ENCODE assay signal across 18 mouse cellular contexts in genomic region chr13:48577836-48578235, GRCm38 (mm10). TPM values are rescaled to one million over a fixed set of nuclear protein-coding genes. Genes with fewer than 3 reads are reported as not detected.
DNase-seq lines count a peak whose midpoint lies in the region; ATAC-seq lines count a peak whose summit lies in the region.
"Had no signal": no experiment of that assay in that cellular context is flagged by ENCODE, and none has a peak within 500 bp of the region (broad histone marks: within the 10 kb centered on the region; RNA-seq: fewer than 3 reads in every experiment).

No protein-coding gene starts in this region.

- no peaks in the 10 kb centered on the region for H3K9me3 ChIP-seq in heart, embryonic 11.5 days (replicated peaks; ENCODE audit: control insufficient read depth, low read length)
- H3K9me3 ChIP-seq in heart, embryonic 15.5 days (replicated peaks) = no peaks in the 10 kb centered on the region
- H3K9me3 ChIP-seq in lung, embryonic 15.5 days = no peaks in the 10 kb centered on the region
- H3K9me3 ChIP-seq: embryonic facial prominence, embryonic 10.5 days; forebrain, embryonic 13.5 days; hindbrain, embryonic 12.5 days had no signal

- H3K27ac ChIP-seq in heart, embryonic 11.5 days (ENCODE audit: low read depth, low read length) = no peak overlapping the region
- H3K27ac ChIP-seq in heart, embryonic 15.5 days = no peak overlapping the region; the same call in 1 of the 2 replicates
- H3K27ac ChIP-seq in lung, embryonic 15.5 days = 0 out of 2 replicates have a peak overlapping the region, but pooled peaks have one; percentile 46
- H3K27ac ChIP-seq: embryonic facial prominence, embryonic 10.5 days; forebrain, embryonic 13.5 days; hindbrain, embryonic 12.5 days had no signal

- peaks cover 16% of the 10 kb centered on the region for H3K4me1 ChIP-seq in heart, embryonic 11.5 days (ENCODE audit: control insufficient read depth, insufficient read depth, low read length)
- peaks cover 33% of the 10 kb centered on the region for H3K4me1 ChIP-seq in heart, embryonic 15.5 days (replicated peaks)
- peaks cover 35% of the 10 kb centered on the region for H3K4me1 ChIP-seq in lung, embryonic 15.5 days

- no peak for ATAC-seq in heart, embryonic 11.5 days (replicated peaks; ENCODE audit: insufficient number of reproducible peaks, low FRiP score, low TSS enrichment)
- no peak for ATAC-seq in heart, embryonic 15.5 days (replicated peaks; ENCODE audit: insufficient number of reproducible peaks, insufficient read depth, low FRiP score, low read depth)
- no peak for ATAC-seq in lung, embryonic 15.5 days (ENCODE audit: borderline replicate concordance, extremely low read depth, low FRiP score, low TSS enrichment)
- ATAC-seq: forebrain, embryonic 13.5 days; forebrain, postnatal 0 days; hindbrain, embryonic 16.5 days; inflammation-experienced regulatory T-cells, adult 6 months; intestine, postnatal 0 days had no signal

- H3K9ac ChIP-seq in heart, embryonic 11.5 days (ENCODE audit: low read depth, low read length) = no peak overlapping the region
- no peak overlapping the region for H3K9ac ChIP-seq in heart, embryonic 15.5 days
- no peak overlapping the region for H3K9ac ChIP-seq in lung, embryonic 15.5 days
- H3K9ac ChIP-seq: forebrain, embryonic 13.5 days; forebrain, postnatal 0 days; hindbrain, embryonic 12.5 days had no signal

- H3K4me2 ChIP-seq in heart, embryonic 11.5 days = peak overlapping the region; percentile 34
- H3K4me2 ChIP-seq in heart, embryonic 15.5 days = peak overlapping the region; percentile 18; the same call in 1 of the 2 replicates
- no peak overlapping the region for H3K4me2 ChIP-seq in lung, embryonic 15.5 days
- H3K4me2 ChIP-seq: forebrain, embryonic 13.5 days; hindbrain, embryonic 12.5 days had no signal

- no peak overlapping the region for H3K4me3 ChIP-seq in heart, embryonic 11.5 days (ENCODE audit: low read depth, low read length)
- H3K4me3 ChIP-seq in heart, embryonic 15.5 days = no peak overlapping the region
- H3K4me3 ChIP-seq in lung, embryonic 15.5 days = no peak overlapping the region
- H3K4me3 ChIP-seq: embryonic facial prominence, embryonic 10.5 days; forebrain, embryonic 13.5 days; hindbrain, embryonic 12.5 days had no signal

- DNase-seq in heart, postnatal 25 days (ENCODE audit: low spot score) = no peak
- DNase-seq in heart, postnatal 14 days = no peak
- no peak for DNase-seq in lung, postnatal 14 days
- no peak for DNase-seq in adrenal gland, postnatal 25 days
- DNase-seq: adrenal gland, adult 2 months; adrenal gland, postnatal 36 days; cerebellum, adult 2 months; forebrain, postnatal 0 days; gastrocnemius, postnatal 14 days had no signal

- no peaks in the 10 kb centered on the region for H3K36me3 ChIP-seq in heart, embryonic 11.5 days (ENCODE audit: control insufficient read depth, insufficient read depth, low read length)
- no peaks in the 10 kb centered on the region for H3K36me3 ChIP-seq in heart, embryonic 15.5 days
- H3K36me3 ChIP-seq in lung, embryonic 15.5 days = no peaks in the 10 kb centered on the region

- no peaks in the 10 kb centered on the region; the same call in 1 of the 2 replicates for H3K27me3 ChIP-seq in heart, embryonic 11.5 days (ENCODE audit: control insufficient read depth, insufficient read depth, low read length)
- H3K27me3 ChIP-seq in heart, embryonic 15.5 days = no peaks in the 10 kb centered on the region
- H3K27me3 ChIP-seq in lung, embryonic 15.5 days = no peaks in the 10 kb centered on the region
- H3K27me3 ChIP-seq: forebrain, embryonic 13.5 days; hindbrain, embryonic 12.5 days had no signal

- 29% methylated on average over 11 of the region's 11 CpGs for WGBS in heart, embryonic 11.5 days (ENCODE audit: insufficient replicate concordance)
- WGBS in heart, embryonic 15.5 days = 29% methylated on average over 11 of the region's 11 CpGs
- 40% methylated on average over 11 of the region's 11 CpGs for WGBS in lung, embryonic 15.5 days

- intact Hi-C loops in heart, postnatal 25 days (cut with DNase I) = no loop called here
- intact Hi-C loops in heart, postnatal 14 days (cut with DNase I) = no loop called here

RNA-seq across cellular contexts. Expression of gene Ptpdc1, which starts 47.6 kb away (rescaled TPM):
- polyA plus RNA-seq in heart, embryonic 11.5 days (2014; fragmentation: Nextera tagmentation; extraction: Ambion mirVana) = 5.6 and 6.4 TPM in 2 replicates
- total RNA-seq in heart, postnatal 25 days (2021) = 1 to 10 TPM; 4.6 to 6.0 TPM
- polyA plus RNA-seq in heart, embryonic 15.5 days (2015; fragmentation: Nextera tagmentation; extraction: Ambion mirVana) = 4.6 and 7.4 TPM in 2 replicates
- 1 to 10 TPM; 5.7 to 6.3 TPM for total RNA-seq in heart, postnatal 14 days (2021)
- 9.4 and 10.3 TPM in 2 replicates for polyA plus RNA-seq in lung, embryonic 15.5 days (2015; fragmentation: Nextera tagmentation; extraction: Ambion mirVana)
- total RNA-seq in adrenal gland, postnatal 25 days (2021) = 5.5 and 11.3 TPM in 2 replicates
